Mouse (Mus musculus) forebrain, embryonic 14.5 days (tissue): ENCODE data around the gene Chrne. TPM values are rescaled to one million over a fixed set of nuclear protein-coding genes. Genes with fewer than 3 reads are reported as not detected.
A peak's percentile ranks its signal among the peaks of the same experiment; 100 is the strongest.
"Not testable (repeated sequence)": the region's sequence is repeated elsewhere in the genome, so short reads cannot be mapped to it uniquely, and the experiment has no call there.

Source experiments
- ATAC-seq: fragments of 200-750 bp; cut with Nextera tagmentation; 2 replicates; pipeline ENCODE4 v1.8.0; 2017; ENCODE audit warnings: mild to moderate bottlenecking, moderate library complexity
- DNase-seq: peaks from one replicate; pipeline ENCODE4 v3.0.0-alpha.2; 2015; ENCODE audit warnings: low spot score
- H3K27ac ChIP-seq: fragments of 300-500 bp; sonication (generic); 2 replicates; pipeline ENCODE4 v1.5.1; 2014; ENCODE audit warnings: low read depth, mild to moderate bottlenecking, control low read depth, low read length, moderate library complexity
- H3K27me3 ChIP-seq: fragments of 300-500 bp; sonication (generic); replicated peaks from 2 replicates; pipeline ENCODE4 v1.6.1; 2014; ENCODE audit warnings: low read length, control low read depth, mixed read lengths; ENCODE audit not compliant: control insufficient read depth, insufficient read depth
- H3K36me3 ChIP-seq: fragments of 300-500 bp; sonication (generic); 2 replicates; pipeline ENCODE4 v1.6.1; 2014; ENCODE audit warnings: low read length, control low read depth; ENCODE audit not compliant: control insufficient read depth, insufficient read depth
- H3K4me1 ChIP-seq: fragments of 300-500 bp; sonication (generic); 2 replicates; pipeline ENCODE4 v1.6.1; 2014; ENCODE audit warnings: antibody characterized with exemption, low read length, control low read depth; ENCODE audit not compliant: control insufficient read depth, insufficient read depth
- H3K4me2 ChIP-seq: fragments of 300-500 bp; sonication (generic); 2 replicates; pipeline ENCODE4 v1.6.1; 2014; ENCODE audit warnings: mild to moderate bottlenecking, control low read depth, low read length
- H3K4me3 ChIP-seq: fragments of 300-500 bp; sonication (generic); 2 replicates; pipeline ENCODE4 v1.5.1; 2014; ENCODE audit warnings: low read depth, low read length, control low read depth
- H3K9ac ChIP-seq: fragments of 300-500 bp; sonication (generic); 2 replicates; pipeline ENCODE4 v1.6.1; 2014; ENCODE audit warnings: mild to moderate bottlenecking, low read length, control low read depth, moderate library complexity
- H3K9me3 ChIP-seq: fragments of 300-500 bp; sonication (generic); replicated peaks from 2 replicates; pipeline ENCODE4 v1.6.1; 2016; ENCODE audit warnings: low read length, control low read depth, mixed read lengths; ENCODE audit not compliant: control insufficient read depth
- WGBS: fragments of 180-500 bp; shearing (Covaris S2); extraction: QIAGEN DNeasy Blood & Tissue Kit; methylation state at CpG from one replicate; pipeline ENCODE4 v1.1.7; 2014; 5-methylcytosine and 5-hydroxymethylcytosine counted together
- polyA plus RNA-seq: library from polyadenylated mRNA; unstranded; fragments of >200 nt; fragmentation: Nextera tagmentation; extraction: Ambion mirVana; gene quantifications from 2 replicates; pipeline ENCODE4 v1.2.1, GENCODE M21; 2014

The Chrne gene
- polyA plus RNA-seq, 1 experiment from 2014 or later = not detected

DNA sequence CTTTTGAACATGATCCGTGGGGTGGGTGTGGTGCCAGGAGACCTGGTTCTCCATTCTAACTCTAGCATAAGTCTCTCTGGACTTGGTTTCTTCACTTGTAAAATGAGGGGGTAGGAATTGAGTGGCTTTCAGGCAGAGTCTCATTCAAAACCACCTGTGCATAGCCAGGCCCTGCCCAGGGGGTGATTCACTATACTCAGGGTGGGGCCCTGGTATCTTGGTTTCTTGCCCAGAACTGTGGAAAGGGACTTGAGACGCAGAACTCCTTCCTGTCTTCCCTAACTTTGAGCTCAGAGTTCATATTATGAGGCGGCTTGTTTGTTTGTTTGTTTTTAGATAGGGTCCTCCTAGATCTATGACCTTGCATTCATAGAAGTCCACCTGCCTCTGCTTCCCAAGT is 41.8 kb downstream of the Chrne start:
- Histone ChIP-seq H3K27ac (no peak overlapping the region), H3K4me3 (no peak overlapping the region), H3K36me3 (no peaks in the 10 kb centered on the region), H3K9ac (no peak overlapping the region), H3K4me2 (no peak overlapping the region), H3K27me3 (no peaks in the 10 kb centered on the region), H3K4me1 (peaks cover 14% of the 10 kb centered on the region), H3K9me3 (no peaks in the 10 kb centered on the region)
- ATAC-seq (no peak), DNase-seq (no peak)
- 80% methylated on average over 3 of the region's 3 CpGs for WGBS

DNA sequence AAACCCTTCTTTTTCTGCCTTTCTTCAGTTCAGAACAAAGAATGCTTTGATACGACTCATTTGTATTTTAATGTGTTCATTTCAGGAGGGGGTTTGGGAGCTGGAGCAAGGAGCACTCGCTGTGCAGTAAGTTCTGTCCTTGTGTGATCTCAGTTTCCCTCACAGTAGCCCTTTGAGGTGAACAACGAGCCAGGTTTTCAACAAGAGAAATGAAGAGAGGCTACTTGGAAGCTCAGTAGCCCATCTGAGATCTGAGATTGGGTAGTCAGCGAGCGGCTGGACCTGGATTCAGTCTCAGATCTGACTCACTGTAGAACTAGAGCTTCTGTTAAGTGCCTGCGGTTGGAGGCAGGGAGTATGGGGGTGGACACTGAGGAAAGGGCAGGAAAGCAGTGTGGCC is 45.1 kb downstream of the Chrne start:
- Histone ChIP-seq H3K9me3 (no peaks in the 10 kb centered on the region), H3K4me2 (no peak overlapping the region), H3K36me3 (no peaks in the 10 kb centered on the region), H3K27ac (peak overlapping the region; percentile 15), H3K9ac (peak overlapping the region; percentile 26; the same call in 1 of the 2 replicates), H3K4me1 (peaks cover 12% of the 10 kb centered on the region), H3K4me3 (no peak overlapping the region), H3K27me3 (no peaks in the 10 kb centered on the region)
- DNase-seq (peak; percentile 47), ATAC-seq (no peak)
- WGBS = 27% methylated on average over 6 of the region's 6 CpGs

DNA sequence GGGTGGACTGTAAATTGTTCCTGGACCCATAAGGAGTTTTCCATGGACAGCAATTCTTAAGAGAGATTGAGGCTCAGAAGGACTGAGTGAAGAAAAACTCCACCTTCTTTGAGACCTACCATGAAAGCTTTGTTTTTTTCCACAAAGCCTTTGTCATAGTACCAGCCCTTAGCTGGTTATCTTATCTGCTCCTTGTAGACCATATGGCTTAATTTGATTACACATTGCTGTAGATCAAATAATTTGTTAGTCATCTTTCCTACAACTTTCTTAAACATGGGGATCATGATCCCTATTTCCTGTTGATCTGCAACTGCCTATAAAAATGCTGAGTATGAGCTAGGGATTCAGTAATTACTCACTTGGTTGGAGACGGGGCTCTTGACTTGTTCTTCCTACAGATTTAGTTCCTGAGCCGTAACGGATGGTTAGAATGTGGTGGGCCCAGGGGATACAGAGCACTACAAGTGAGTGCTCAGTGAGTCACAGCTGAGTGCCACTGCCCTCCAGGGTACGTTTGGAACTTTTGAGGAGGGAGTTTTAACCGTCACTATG is 46.6 kb downstream of the Chrne start:
- ATAC-seq = no peak
- Histone ChIP-seq H3K36me3 (no peaks in the 10 kb centered on the region; the same call in 1 of the 2 replicates), H3K4me3 (no peak overlapping the region), H3K27me3 (no peaks in the 10 kb centered on the region), H3K9ac (no peak overlapping the region), H3K27ac (no peak overlapping the region), H3K4me1 (peaks cover 3% of the 10 kb centered on the region; the same call in 1 of the 2 replicates), H3K9me3 (no peaks in the 10 kb centered on the region), H3K4me2 (no peak overlapping the region)
- no peak for DNase-seq
- WGBS = 77% methylated on average over 5 of the region's 5 CpGs

DNA sequence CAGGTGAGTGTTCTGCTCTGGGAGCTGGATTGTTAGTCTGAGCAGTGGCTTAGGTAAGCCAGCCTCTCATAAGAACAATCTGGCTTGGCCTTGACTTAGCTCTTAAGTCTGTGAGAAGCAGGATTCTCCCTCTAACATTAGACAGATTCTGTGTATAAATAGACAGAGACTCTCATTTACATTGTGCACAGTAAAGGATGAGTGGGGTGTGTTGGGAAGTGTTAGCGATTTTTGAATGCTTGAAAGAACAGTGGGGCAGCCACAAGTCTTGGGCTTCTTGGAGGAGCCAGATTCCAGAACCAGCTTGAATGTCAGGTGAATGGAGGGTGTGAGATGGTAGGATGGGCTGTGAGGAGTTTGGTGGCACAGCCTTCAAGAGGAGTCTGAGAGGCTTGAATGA is 47.4 kb downstream of the Chrne start:
- DNase-seq = no peak
- Histone ChIP-seq H3K36me3 (no peaks in the 10 kb centered on the region; the same call in 1 of the 2 replicates), H3K9ac (no peak overlapping the region), H3K4me3 (no peak overlapping the region), H3K4me1 (peaks cover 3% of the 10 kb centered on the region; the same call in 1 of the 2 replicates), H3K27me3 (no peaks in the 10 kb centered on the region), H3K9me3 (no peaks in the 10 kb centered on the region), H3K4me2 (no peak overlapping the region), H3K27ac (no peak overlapping the region)
- no peak for ATAC-seq
- 90% methylated on average over 1 of the region's 1 CpGs for WGBS

DNA sequence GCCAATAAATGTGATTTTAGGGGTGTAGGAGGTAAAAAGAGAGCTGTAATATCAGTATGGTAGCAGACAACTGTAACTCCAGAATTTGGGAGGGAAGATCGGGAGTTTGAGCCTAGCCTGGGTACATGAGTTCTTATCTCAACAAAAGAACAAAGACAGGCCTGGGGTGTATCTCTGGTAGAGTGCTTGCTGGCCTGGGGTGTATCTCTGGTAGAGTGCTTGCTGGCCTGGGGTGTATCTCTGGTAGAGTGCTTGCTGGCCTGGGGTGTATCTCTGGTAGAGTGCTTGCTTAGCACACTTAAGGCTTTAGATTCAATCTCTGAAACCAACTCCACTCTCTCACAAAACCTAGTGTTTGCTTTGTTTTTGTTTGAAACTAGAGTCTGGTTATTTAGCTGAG is 48.4 kb downstream of the Chrne start:
- not testable (repeated sequence) for H3K4me2 ChIP-seq, ATAC-seq, H3K9ac ChIP-seq, H3K9me3 ChIP-seq, DNase-seq, H3K4me3 ChIP-seq, H3K4me1 ChIP-seq, H3K36me3 ChIP-seq, H3K27ac ChIP-seq, H3K27me3 ChIP-seq
- 94% methylated on average over 1 of the region's 1 CpGs for WGBS

DNA sequence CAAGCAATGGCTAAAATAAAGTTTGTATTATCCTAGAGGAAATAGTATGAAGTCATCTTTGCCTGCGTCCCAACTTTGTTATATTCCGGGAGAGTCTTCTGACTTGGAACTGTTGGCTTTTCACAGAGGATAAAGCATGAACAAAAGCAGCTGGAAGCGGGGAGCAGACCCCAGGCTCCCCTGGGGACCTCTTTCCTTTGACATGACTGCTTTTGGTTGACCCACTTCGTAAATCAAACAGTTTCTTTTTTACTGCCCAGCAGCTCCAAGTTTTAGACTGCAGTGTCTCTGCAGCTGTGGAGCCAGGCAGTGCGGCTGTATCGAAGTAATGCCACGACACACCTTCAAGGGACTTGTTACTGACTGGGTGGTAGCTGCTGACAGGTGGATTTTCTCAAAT is 52.4 kb downstream of the Chrne start:
- Histone ChIP-seq H3K9ac (no peak overlapping the region; the same call in 1 of the 2 replicates), H3K4me2 (no peak overlapping the region), H3K4me1 (peaks cover 9% of the 10 kb centered on the region; the same call in 1 of the 2 replicates), H3K9me3 (no peaks in the 10 kb centered on the region), H3K27me3 (no peaks in the 10 kb centered on the region), H3K4me3 (no peak overlapping the region), H3K36me3 (no peaks in the 10 kb centered on the region; the same call in 1 of the 2 replicates), H3K27ac (no peak overlapping the region)
- DNase-seq (no peak), ATAC-seq (no peak)
- WGBS = 75% methylated on average over 7 of the region's 7 CpGs

Other genes with a start within 250 kb of the Chrne start
- gene Pelp1, start 209.2 kb downstream of the Chrne start, polyA plus RNA-seq = 21.4 and 32.5 TPM in 2 replicates
- gene Arrb2, start 186.6 kb downstream of the Chrne start, polyA plus RNA-seq = 47.4 and 49.2 TPM in 2 replicates
- 49.2 and 54.3 TPM in 2 replicates for gene Med11, start 167.3 kb downstream of the Chrne start, polyA plus RNA-seq
- 0.19 and 0.42 TPM in 2 replicates for gene Zmynd15, start 159.8 kb downstream of the Chrne start, polyA plus RNA-seq
- 1.5 and 1.9 TPM in 2 replicates for gene Cxcl16, start 159.2 kb downstream of the Chrne start, polyA plus RNA-seq
- 1.1 and 3.4 TPM in 2 replicates for gene Tm4sf5, start 114.0 kb downstream of the Chrne start, polyA plus RNA-seq
- 0.37 TPM in 1 of 2 replicates, not detected in the other for gene Vmo1, start 104.6 kb downstream of the Chrne start, polyA plus RNA-seq
- 0.42 TPM in 1 of 2 replicates, not detected in the other for gene Gltpd2, start 100.0 kb downstream of the Chrne start, polyA plus RNA-seq
- 841 and 1,034 TPM in 2 replicates for gene Psmb6, start 93.8 kb downstream of the Chrne start, polyA plus RNA-seq
- not detected in 2 replicates for gene Gm40193, start 86.3 kb downstream of the Chrne start, polyA plus RNA-seq
- 4.8 and 5.8 TPM in 2 replicates for gene Pld2, start 79.2 kb downstream of the Chrne start, polyA plus RNA-seq
- 10.4 and 13.6 TPM in 2 replicates for gene Mink1, start 56.3 kb downstream of the Chrne start, polyA plus RNA-seq
- gene 4930544D05Rik, start 3.4 kb downstream of the Chrne start, polyA plus RNA-seq = not detected in 2 replicates
- gene Gp1ba, start 19.9 kb upstream of the Chrne start, polyA plus RNA-seq = 0.17 and 0.22 TPM in 2 replicates
- 105 and 118 TPM in 2 replicates for gene Rnf167, start 28.0 kb upstream of the Chrne start, polyA plus RNA-seq
- gene Slc25a11, start 28.3 kb upstream of the Chrne start, polyA plus RNA-seq = 165 and 190 TPM in 2 replicates
- gene Pfn1, start 35.4 kb upstream of the Chrne start, polyA plus RNA-seq = 793 and 798 TPM in 2 replicates
- 5.7 and 5.9 TPM in 2 replicates for gene Eno3, start 38.0 kb upstream of the Chrne start, polyA plus RNA-seq
- gene Spag7, start 50.2 kb upstream of the Chrne start, polyA plus RNA-seq = 65.4 and 83.9 TPM in 2 replicates
- gene Camta2, start 68.9 kb upstream of the Chrne start, polyA plus RNA-seq = 8.7 and 14.9 TPM in 2 replicates
- 0.75 and 1.1 TPM in 2 replicates for gene Inca1, start 80.9 kb upstream of the Chrne start, polyA plus RNA-seq
- gene Kif1c, start 81.3 kb upstream of the Chrne start, polyA plus RNA-seq = 4.6 and 4.7 TPM in 2 replicates
- 14.9 and 16.2 TPM in 2 replicates for gene Zfp3, start 145.0 kb upstream of the Chrne start, polyA plus RNA-seq
- not detected in 2 replicates for gene Scimp, start 193.4 kb upstream of the Chrne start, polyA plus RNA-seq
- gene Rabep1, start 225.6 kb upstream of the Chrne start, polyA plus RNA-seq = 50.3 and 62.7 TPM in 2 replicates